Mouse (Mus musculus): ENCODE measurements around the gene 2210011C24Rik. TPM values are rescaled to one million over a fixed set of nuclear protein-coding genes. Genes with fewer than 3 reads are reported as not detected.

Gene 2210011C24Rik
- polyA plus RNA-seq, 1 experiment from 2014 or later = 4.7 TPM

DNA sequence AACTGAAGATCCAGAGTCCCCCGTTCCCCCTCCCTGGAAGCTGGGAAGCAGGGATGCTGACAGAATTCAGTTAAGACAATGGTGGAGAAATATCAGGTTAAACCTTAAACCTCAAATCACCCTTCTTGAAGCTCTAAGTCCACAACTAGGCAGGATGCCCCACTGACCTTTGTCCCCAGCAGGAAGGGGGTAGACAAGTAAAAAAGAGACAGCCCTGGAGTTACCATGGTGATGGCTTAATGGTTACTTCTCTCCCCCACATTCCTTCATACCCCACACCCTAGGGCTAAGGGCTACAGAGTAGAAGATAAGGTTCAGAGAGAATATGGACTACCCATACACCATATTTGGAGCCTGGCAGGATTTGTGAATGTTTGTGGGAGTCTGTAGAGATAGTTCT is 11.7 kb upstream of the 2210011C24Rik start:
- Histone ChIP-seq H3K9ac (ENCODE audit: low read depth, low read length) (no peak overlapping the region), H3K27me3 (replicated peaks; ENCODE audit: control insufficient read depth, insufficient read depth, low read length) (peaks cover 7% of the 10 kb centered on the region; the same call in 1 of the 2 replicates), H3K27ac (ENCODE audit: low read depth, low read length) (no peak overlapping the region), H3K9me3 (ENCODE audit: control insufficient read depth) (no peaks in the 10 kb centered on the region), H3K4me2 (replicated peaks; ENCODE audit: low read depth) (no peak overlapping the region), H3K4me3 (ENCODE audit: low read depth, low read length) (no peak overlapping the region), H3K36me3 (ENCODE audit: control insufficient read depth, insufficient read depth) (no peaks in the 10 kb centered on the region), H3K4me1 (replicated peaks; ENCODE audit: control insufficient read depth, insufficient read depth, low read length) (peaks cover 15% of the 10 kb centered on the region; the same call in 1 of the 2 replicates)
- 25% methylated on average over 1 of the region's 1 CpGs for WGBS
- ATAC-seq = no peak
- TF ChIP-seq CTCF (IDR thresholded peaks at IDR 0.05; ENCODE audit: low read depth) = no peak

DNA sequence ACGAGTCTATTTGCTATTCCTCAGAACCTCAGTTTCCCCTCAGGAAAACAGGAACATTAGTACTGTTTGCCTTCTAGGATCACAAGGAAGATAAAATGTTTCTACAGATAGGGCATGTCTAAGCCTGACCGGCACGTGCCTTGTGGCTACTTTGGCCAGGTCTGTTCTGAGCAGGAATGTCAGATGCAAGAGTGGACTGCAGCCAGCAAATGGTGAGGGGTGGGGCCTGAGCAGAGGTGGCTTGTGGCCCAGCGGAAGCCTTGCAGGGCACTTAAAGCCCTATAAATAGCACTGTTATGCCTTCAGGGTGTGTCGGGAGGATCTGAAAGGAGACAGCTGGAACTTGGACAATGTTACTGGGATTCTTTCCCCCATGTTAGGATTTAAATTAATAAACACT is 11.1 kb upstream of the 2210011C24Rik start:
- no peaks in the 10 kb centered on the region for H3K36me3 ChIP-seq (ENCODE audit: control insufficient read depth, insufficient read depth)
- peaks cover 7% of the 10 kb centered on the region; the same call in 1 of the 2 replicates for H3K27me3 ChIP-seq (replicated peaks; ENCODE audit: control insufficient read depth, insufficient read depth, low read length)
- 3% methylated on average over 5 of the region's 5 CpGs for WGBS
- no peaks in the 10 kb centered on the region for H3K9me3 ChIP-seq (ENCODE audit: control insufficient read depth)
- no peak overlapping the region for H3K4me2 ChIP-seq (replicated peaks; ENCODE audit: low read depth)
- peaks cover 15% of the 10 kb centered on the region; the same call in 1 of the 2 replicates for H3K4me1 ChIP-seq (replicated peaks; ENCODE audit: control insufficient read depth, insufficient read depth, low read length)
- H3K27ac ChIP-seq (ENCODE audit: low read depth, low read length) = no peak overlapping the region
- no peak overlapping the region for H3K9ac ChIP-seq (ENCODE audit: low read depth, low read length)
- no peak for TF ChIP-seq CTCF (IDR thresholded peaks at IDR 0.05; ENCODE audit: low read depth)
- no peak for ATAC-seq
- H3K4me3 ChIP-seq (ENCODE audit: low read depth, low read length) = no peak overlapping the region

DNA sequence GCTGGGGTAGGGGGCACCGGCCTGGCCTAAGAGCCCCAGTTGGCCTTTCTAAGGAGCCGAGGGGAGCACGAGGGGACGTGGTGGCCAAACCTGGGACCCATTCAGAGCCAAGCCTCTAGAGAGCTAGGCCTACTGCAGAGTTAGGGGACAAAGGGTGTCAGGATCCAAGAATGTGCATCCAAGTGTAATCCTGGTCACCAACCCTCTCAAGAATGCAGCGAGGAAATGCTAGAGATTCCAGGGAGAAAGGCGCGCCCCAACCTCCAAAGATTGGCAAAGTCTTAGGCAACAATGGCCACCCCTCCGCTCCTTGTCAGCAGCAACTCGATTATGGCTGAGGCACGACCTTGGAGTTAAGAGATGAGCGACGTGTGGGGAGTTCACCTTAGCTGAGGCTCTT is 9.6 kb upstream of the 2210011C24Rik start:
- Histone ChIP-seq H3K27me3 (replicated peaks; ENCODE audit: control insufficient read depth, insufficient read depth, low read length) (peaks cover 4% of the 10 kb centered on the region; the same call in 1 of the 2 replicates), H3K36me3 (ENCODE audit: control insufficient read depth, insufficient read depth) (no peaks in the 10 kb centered on the region), H3K9ac (ENCODE audit: low read depth, low read length) (no peak overlapping the region), H3K27ac (ENCODE audit: low read depth, low read length) (no peak overlapping the region), H3K4me2 (replicated peaks; ENCODE audit: low read depth) (peak overlapping the region; percentile 43), H3K9me3 (ENCODE audit: control insufficient read depth) (no peaks in the 10 kb centered on the region), H3K4me1 (replicated peaks; ENCODE audit: control insufficient read depth, insufficient read depth, low read length) (peaks cover 15% of the 10 kb centered on the region; the same call in 1 of the 2 replicates), H3K4me3 (ENCODE audit: low read depth, low read length) (no peak overlapping the region)
- ATAC-seq = no peak
- WGBS = 29% methylated on average over 12 of the region's 12 CpGs
- TF ChIP-seq CTCF (IDR thresholded peaks at IDR 0.05; ENCODE audit: low read depth) = no peak

DNA sequence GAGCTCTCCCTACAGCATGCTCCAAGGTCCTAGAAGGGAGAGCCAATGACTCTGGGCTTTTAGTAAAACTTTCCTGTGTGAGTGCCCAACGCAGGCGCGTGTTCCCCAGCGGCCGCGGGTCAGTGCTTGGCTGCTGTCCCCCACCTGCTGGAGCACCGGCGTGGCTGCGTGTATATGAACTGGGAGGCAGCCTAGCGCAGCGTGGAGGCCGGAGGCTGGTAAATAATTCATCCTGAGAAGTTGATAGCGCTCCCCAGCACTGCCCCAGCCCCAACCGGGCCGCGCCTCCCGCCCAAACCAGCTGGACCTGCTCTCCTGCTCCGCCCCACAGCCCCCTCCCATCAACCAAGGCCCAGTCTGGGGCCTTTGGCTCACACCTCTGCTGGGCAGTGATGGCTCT is 9.1 kb upstream of the 2210011C24Rik start, which contains the start of gene Palm3:
Gene Palm3, plus strand, starts transcription at position 376 of the 400 bp plus-strand sequence.
- Histone ChIP-seq H3K4me3 (ENCODE audit: low read depth, low read length) (no peak within 1 kb of the TSS), H3K27ac (ENCODE audit: low read depth, low read length) (no peak within 1 kb of the TSS), H3K27me3 (replicated peaks; ENCODE audit: control insufficient read depth, insufficient read depth, low read length) (no peaks in the 10 kb centered on the region; the same call in 1 of the 2 replicates), H3K4me1 (replicated peaks; ENCODE audit: control insufficient read depth, insufficient read depth, low read length) (peaks cover 15% of the 10 kb centered on the region; the same call in 1 of the 2 replicates), H3K36me3 (ENCODE audit: control insufficient read depth, insufficient read depth) (no peaks in the 10 kb centered on the region), H3K4me2 (replicated peaks; ENCODE audit: low read depth) (peak within 1 kb of the TSS; percentile 43), H3K9me3 (ENCODE audit: control insufficient read depth) (no peaks in the 10 kb centered on the region), H3K9ac (ENCODE audit: low read depth, low read length) (no peak within 1 kb of the TSS)
- peak; percentile 39 for ATAC-seq
- peak; percentile 36 for TF ChIP-seq CTCF (IDR thresholded peaks at IDR 0.05; ENCODE audit: low read depth)
- 9% methylated on average over 18 of the region's 18 CpGs for WGBS

DNA sequence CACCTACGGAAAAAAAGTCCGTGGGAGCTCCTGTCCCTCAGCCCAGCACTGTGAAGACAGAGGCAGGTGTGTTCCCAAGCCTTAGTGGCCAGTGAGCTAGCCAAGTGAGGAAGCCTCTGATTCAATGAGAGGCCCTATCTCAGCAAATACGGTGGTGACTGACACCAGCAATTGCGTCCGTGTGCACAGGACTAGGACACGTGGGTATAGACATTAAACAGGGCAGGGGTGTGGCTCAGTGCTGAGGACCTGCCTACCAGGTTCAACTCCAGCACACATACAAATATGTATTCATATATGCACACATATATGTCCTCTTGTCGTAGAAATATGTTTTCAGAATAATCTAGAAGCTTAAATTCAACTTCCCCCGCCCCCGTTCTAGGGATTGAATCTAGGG is 7.8 kb upstream of the 2210011C24Rik start:
- no peak for TF ChIP-seq CTCF (IDR thresholded peaks at IDR 0.05; ENCODE audit: low read depth)
- no peak overlapping the region for H3K9ac ChIP-seq (ENCODE audit: low read depth, low read length)
- no peak overlapping the region for H3K4me2 ChIP-seq (replicated peaks; ENCODE audit: low read depth)
- no peaks in the 10 kb centered on the region for H3K27me3 ChIP-seq (replicated peaks; ENCODE audit: control insufficient read depth, insufficient read depth, low read length)
- no peak overlapping the region for H3K4me3 ChIP-seq (ENCODE audit: low read depth, low read length)
- H3K4me1 ChIP-seq (replicated peaks; ENCODE audit: control insufficient read depth, insufficient read depth, low read length) = peaks cover 15% of the 10 kb centered on the region; the same call in 1 of the 2 replicates
- no peak for ATAC-seq
- no peaks in the 10 kb centered on the region for H3K36me3 ChIP-seq (ENCODE audit: control insufficient read depth, insufficient read depth)
- H3K9me3 ChIP-seq (ENCODE audit: control insufficient read depth) = no peaks in the 10 kb centered on the region
- no peak overlapping the region for H3K27ac ChIP-seq (ENCODE audit: low read depth, low read length)
- WGBS = 47% methylated on average over 9 of the region's 9 CpGs

DNA sequence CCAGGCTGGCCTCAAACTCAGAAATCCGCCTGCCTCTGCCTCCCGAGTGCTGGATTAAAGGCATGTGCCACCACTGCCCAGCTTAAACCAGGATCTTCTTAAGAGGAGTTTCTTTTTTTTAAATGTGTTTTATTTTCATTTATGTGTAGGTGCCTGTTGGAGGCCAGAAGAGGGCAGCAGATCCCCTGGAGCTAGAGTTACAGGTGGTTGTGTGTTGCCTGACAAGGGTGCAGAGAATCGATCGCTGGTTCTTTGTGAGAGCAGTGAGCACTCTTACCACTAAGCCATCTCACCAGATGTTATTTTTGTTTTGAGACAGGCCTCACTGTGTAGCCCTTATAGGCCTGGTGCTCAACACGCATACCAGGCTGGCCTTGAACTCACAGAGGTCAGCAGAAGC is 3.9 kb upstream of the 2210011C24Rik start:
- ATAC-seq = no peak
- 98% methylated on average over 5 of the region's 5 CpGs for WGBS

More for the DNA sequence above, 3.9 kb upstream of the 2210011C24Rik start:
- Histone ChIP-seq H3K27me3 (replicated peaks; ENCODE audit: control insufficient read depth, insufficient read depth, low read length) (peaks cover 25% of the 10 kb centered on the region), H3K9me3 (ENCODE audit: control insufficient read depth) (no peaks in the 10 kb centered on the region), H3K4me3 (ENCODE audit: low read depth, low read length) (no peak overlapping the region), H3K4me2 (replicated peaks; ENCODE audit: low read depth) (no peak overlapping the region), H3K9ac (ENCODE audit: low read depth, low read length) (no peak overlapping the region), H3K36me3 (ENCODE audit: control insufficient read depth, insufficient read depth) (no peaks in the 10 kb centered on the region), H3K4me1 (replicated peaks; ENCODE audit: control insufficient read depth, insufficient read depth, low read length) (peaks cover 3% of the 10 kb centered on the region; the same call in 1 of the 2 replicates), H3K27ac (ENCODE audit: low read depth, low read length) (no peak overlapping the region)
- TF ChIP-seq CTCF (IDR thresholded peaks at IDR 0.05; ENCODE audit: low read depth) = no peak
